Mouse (Mus musculus) layer of hippocampus, adult 9-10 months (tissue): Measurements from ENCODE around the gene Ankrd11.

ENCODE experiments used
- DNase-seq: peaks from one replicate; pipeline ENCODE4 v3.0.0; 2022; ENCODE audit warnings: low spot score

Ankrd11 gene

GRCm38 (mm10) chr8:123004033-123004922 lies 37.8 kb downstream of the Ankrd11 start:
- DNase-seq: no peak

GRCm38 (mm10) chr8:123000311-123000710 lies 41.8 kb downstream of the Ankrd11 start:
- no peak for DNase-seq

GRCm38 (mm10) chr8:122997963-122998362 lies 44.1 kb downstream of the Ankrd11 start:
- DNase-seq: no peak

- DNase-seq: no peak
Observed at GRCm38 (mm10) chr8:122993740-122994139, 48.3 kb downstream of the Ankrd11 start.

GRCm38 (mm10) chr8:122993031-122993430 lies 49.0 kb downstream of the Ankrd11 start:
- no peak for DNase-seq

GRCm38 (mm10) chr8:122992296-122992695 lies 49.8 kb downstream of the Ankrd11 start:
- DNase-seq: no peak

- DNase-seq: no peak
Observed at GRCm38 (mm10) chr8:122991368-122991767, 50.7 kb downstream of the Ankrd11 start.

GRCm38 (mm10) chr8:122989976-122990375 lies 52.1 kb downstream of the Ankrd11 start:
- DNase-seq: no peak

GRCm38 (mm10) chr8:122988955-122989354 lies 53.1 kb downstream of the Ankrd11 start:
- DNase-seq: no peak

- DNase-seq: no peak
Observed at GRCm38 (mm10) chr8:122987255-122987654, 54.8 kb downstream of the Ankrd11 start.

GRCm38 (mm10) chr8:122986501-122987184 lies 55.4 kb downstream of the Ankrd11 start:
- no peak for DNase-seq

- DNase-seq: no peak
Observed at GRCm38 (mm10) chr8:122984175-122984574, 57.9 kb downstream of the Ankrd11 start.

GRCm38 (mm10) chr8:122983178-122983942 lies 58.7 kb downstream of the Ankrd11 start:
- no peak for DNase-seq

- no peak for DNase-seq
Observed at GRCm38 (mm10) chr8:122981646-122982045, 60.4 kb downstream of the Ankrd11 start.

GRCm38 (mm10) chr8:122979865-122980509 lies 62.1 kb downstream of the Ankrd11 start:
- DNase-seq: no peak

- DNase-seq: no peak
Observed at GRCm38 (mm10) chr8:122979424-122979823, 62.7 kb downstream of the Ankrd11 start.

GRCm38 (mm10) chr8:122976046-122976445 lies 66.0 kb downstream of the Ankrd11 start:
- DNase-seq: no peak

- DNase-seq: no peak
Observed at GRCm38 (mm10) chr8:122969964-122970620, 72.0 kb downstream of the Ankrd11 start.

- no peak for DNase-seq
Observed at GRCm38 (mm10) chr8:122968145-122968544, 73.9 kb downstream of the Ankrd11 start.

GRCm38 (mm10) chr8:122966638-122967037 lies 75.4 kb downstream of the Ankrd11 start:
- no peak for DNase-seq

- DNase-seq: no peak
Observed at GRCm38 (mm10) chr8:122962046-122962445, 80.0 kb downstream of the Ankrd11 start.
